Mouse (Mus musculus): Measurements from ENCODE around the gene Ehbp1l1.

- TF ChIP-seq GATA1 (IDR thresholded peaks at IDR 0.05; ENCODE audit: borderline replicate concordance, low read length) (no peak), FLI1 (IDR thresholded peaks at IDR 0.05; ENCODE audit: low read length) (no peak)
Measured at GRCm38 (mm10) chr19:5729444-5729815, 3.3 kb upstream of the Ehbp1l1 start, which contains the start of gene Fam89b.
